Mouse (Mus musculus) megakaryocyte, embryonic 14.5 days (primary cell): Measurements from ENCODE around the gene Selplg. TPM values are rescaled to one million over a fixed set of nuclear protein-coding genes. Genes with fewer than 3 reads are reported as not detected.

Source experiments
- H3K27me3 ChIP-seq: replicated peaks from 2 replicates; pipeline ENCODE3; 2012; ENCODE audit warnings: inconsistent platforms
- H3K36me3 ChIP-seq: replicated peaks from 2 replicates; pipeline ENCODE3; 2012; ENCODE audit warnings: low read length, inconsistent platforms, mixed read lengths
- H3K4me1 ChIP-seq: 2 replicates; pipeline ENCODE4 v1.6.1; 2012; ENCODE audit warnings: inconsistent platforms
- H3K4me3 ChIP-seq: replicated peaks from 2 replicates; pipeline ENCODE3; 2012; ENCODE audit warnings: moderate library complexity, mild to moderate bottlenecking, inconsistent platforms
- H3K9me3 ChIP-seq: 2 replicates; pipeline ENCODE4 v1.6.1; 2012; ENCODE audit warnings: inconsistent platforms
- FLI1 ChIP-seq: IDR thresholded peaks from 2 replicates; pipeline ENCODE4 v1.6.1; 2012; ENCODE audit warnings: low read length, inconsistent platforms, mixed read lengths
- GATA1 ChIP-seq: IDR thresholded peaks from 3 replicates; pipeline ENCODE4 v1.6.1; 2012; ENCODE audit warnings: mixed read lengths, low read length, inconsistent platforms, borderline replicate concordance
- polyA plus RNA-seq: library from polyadenylated mRNA; stranded (reverse); fragments of >175 nt; gene quantifications from 2 replicates; pipeline ENCODE4 v1.2.3, GENCODE M21; 2012; ENCODE audit warnings: low replicate concordance; ENCODE audit not compliant: insufficient read depth

Gene Selplg
- polyA plus RNA-seq, 1 experiment: 167 TPM

GRCm38 (mm10) chr5:113844106-113844505 lies 11.7 kb upstream of the Selplg start:
- TF ChIP-seq GATA1 (no peak), FLI1 (no peak)
- Histone ChIP-seq H3K36me3 (peaks cover 94% of the 10 kb centered on the region), H3K9me3 (no peaks in the 10 kb centered on the region), H3K4me3 (no peak overlapping the region), H3K4me1 (peaks cover 80% of the 10 kb centered on the region), H3K27me3 (no peaks in the 10 kb centered on the region)

GRCm38 (mm10) chr5:113842906-113843305 lies 10.5 kb upstream of the Selplg start:
- Histone ChIP-seq H3K9me3 (no peaks in the 10 kb centered on the region), H3K4me1 (peaks cover 76% of the 10 kb centered on the region), H3K36me3 (peaks cover 87% of the 10 kb centered on the region), H3K27me3 (no peaks in the 10 kb centered on the region), H3K4me3 (peak overlapping the region; percentile 39)
- TF ChIP-seq GATA1: no peak
- no peak for TF ChIP-seq FLI1

GRCm38 (mm10) chr5:113842244-113842643 lies 9.8 kb upstream of the Selplg start:
- peaks cover 81% of the 10 kb centered on the region for H3K36me3 ChIP-seq
- peaks cover 70% of the 10 kb centered on the region for H3K4me1 ChIP-seq
- TF ChIP-seq GATA1: no peak
- TF ChIP-seq FLI1: no peak
- no peaks in the 10 kb centered on the region for H3K9me3 ChIP-seq
- H3K4me3 ChIP-seq: no peak overlapping the region
- H3K27me3 ChIP-seq: no peaks in the 10 kb centered on the region

GRCm38 (mm10) chr5:113841243-113842225 lies 9.1 kb upstream of the Selplg start:
- peaks cover 74% of the 10 kb centered on the region for H3K36me3 ChIP-seq
- peaks cover 69% of the 10 kb centered on the region for H3K4me1 ChIP-seq
- no peaks in the 10 kb centered on the region for H3K27me3 ChIP-seq
- no peaks in the 10 kb centered on the region for H3K9me3 ChIP-seq
- TF ChIP-seq GATA1 (no peak), FLI1 (no peak)
- H3K4me3 ChIP-seq: no peak overlapping the region

- Histone ChIP-seq H3K4me3 (no peak overlapping the region), H3K27me3 (no peaks in the 10 kb centered on the region), H3K9me3 (no peaks in the 10 kb centered on the region), H3K4me1 (peaks cover 67% of the 10 kb centered on the region), H3K36me3 (peaks cover 63% of the 10 kb centered on the region)
- TF ChIP-seq GATA1 (no peak), FLI1 (no peak)
These were observed 8.0 kb upstream of the Selplg start for GRCm38 (mm10) chr5:113840443-113840842.

GRCm38 (mm10) chr5:113836961-113837360 lies 4.5 kb upstream of the Selplg start:
- TF ChIP-seq FLI1 (no peak), GATA1 (no peak)
- no peak overlapping the region for H3K4me3 ChIP-seq
- H3K36me3 ChIP-seq: peaks cover 29% of the 10 kb centered on the region
- peaks cover 58% of the 10 kb centered on the region for H3K4me1 ChIP-seq
- peaks cover 3% of the 10 kb centered on the region for H3K27me3 ChIP-seq
- H3K9me3 ChIP-seq: no peaks in the 10 kb centered on the region

- no peaks in the 10 kb centered on the region for H3K9me3 ChIP-seq
These were observed 988 bp upstream of the Selplg start for GRCm38 (mm10) chr5:113833316-113833947.

GRCm38 (mm10) chr5:113831741-113832140 lies 703 bp downstream of the Selplg start:
- H3K4me3 ChIP-seq: no peak overlapping the region
- H3K9me3 ChIP-seq: no peaks in the 10 kb centered on the region
- H3K4me1 ChIP-seq: peaks cover 60% of the 10 kb centered on the region
- no peak for TF ChIP-seq FLI1
- TF ChIP-seq GATA1: no peak
- H3K36me3 ChIP-seq: no peaks in the 10 kb centered on the region
- peaks cover 12% of the 10 kb centered on the region for H3K27me3 ChIP-seq

More at GRCm38 (mm10) chr5:113833316-113833947, 988 bp upstream of the Selplg start:
- TF ChIP-seq FLI1 (no peak), GATA1 (no peak)
- Histone ChIP-seq H3K4me3 (no peak overlapping the region), H3K4me1 (peaks cover 58% of the 10 kb centered on the region), H3K27me3 (peaks cover 7% of the 10 kb centered on the region), H3K36me3 (peaks cover 3% of the 10 kb centered on the region)

GRCm38 (mm10) chr5:113830796-113831195 lies 1.6 kb downstream of the Selplg start:
- peaks cover 61% of the 10 kb centered on the region for H3K4me1 ChIP-seq
- H3K9me3 ChIP-seq: no peaks in the 10 kb centered on the region
- H3K4me3 ChIP-seq: peak overlapping the region; percentile 67
- H3K27me3 ChIP-seq: peaks cover 21% of the 10 kb centered on the region
- no peak for TF ChIP-seq GATA1
- TF ChIP-seq FLI1: no peak
- H3K36me3 ChIP-seq: no peaks in the 10 kb centered on the region

- H3K36me3 ChIP-seq: no peaks in the 10 kb centered on the region
- H3K27me3 ChIP-seq: peaks cover 27% of the 10 kb centered on the region
- peak overlapping the region; percentile 87 for H3K4me3 ChIP-seq
- peaks cover 66% of the 10 kb centered on the region for H3K4me1 ChIP-seq
- no peaks in the 10 kb centered on the region for H3K9me3 ChIP-seq
- TF ChIP-seq GATA1 (no peak), FLI1 (no peak)
These were observed 2.2 kb downstream of the Selplg start for GRCm38 (mm10) chr5:113830292-113830643.
